Mouse (Mus musculus) cerebellum, adult 2 months (tissue): ENCODE measurements at regions not wholly inside any gene's neighbourhood (a gene's known extent, or its start where the extent isn't known, plus 50 kb on each side); places are given as distances from the start of the nearest gene placed in this dataset.

Experiments used
- CTCF ChIP-seq: fragments of 200-500 bp; IDR thresholded peaks from 2 replicates; pipeline ENCODE4 v1.5.1; 2011; ENCODE audit warnings: low read depth, mild to moderate bottlenecking, control low read depth, low read length, moderate library complexity, borderline replicate concordance; ENCODE audit not compliant: insufficient read depth
- POLR2A ChIP-seq: fragments of 200-500 bp; IDR thresholded peaks from 2 replicates; pipeline ENCODE4 v1.6.1; 2011; ENCODE audit warnings: low read length, control low read depth, borderline replicate concordance; ENCODE audit not compliant: insufficient read depth

DNA sequence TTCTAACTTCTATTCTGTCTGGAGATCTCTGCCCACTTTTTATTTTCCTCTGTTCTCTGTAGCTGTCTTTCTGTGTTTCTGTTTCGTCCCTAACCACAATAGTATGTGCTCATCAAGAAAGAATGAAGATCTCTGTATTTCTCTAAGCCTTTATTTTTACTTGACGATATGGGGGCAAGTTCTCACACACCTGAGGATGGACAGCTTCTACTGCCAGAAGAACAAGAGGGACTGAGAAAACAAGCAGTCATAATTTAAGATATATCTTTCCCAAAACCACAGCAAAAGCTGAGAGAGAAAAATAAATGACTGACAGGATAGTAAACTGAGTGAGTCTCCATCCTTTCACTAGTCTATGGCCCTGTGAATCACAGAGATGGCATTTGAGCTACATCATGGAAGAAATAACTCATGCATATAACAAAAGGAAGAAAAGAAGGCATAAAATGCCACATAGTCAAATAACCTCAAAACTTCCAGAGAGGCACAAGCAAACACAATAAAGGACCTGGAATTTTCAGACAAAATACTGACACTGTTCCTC, 3216.2 kb upstream of the Gm6569 start:
- TF ChIP-seq POLR2A (no peak), CTCF (no peak)
